Mouse (Mus musculus) naive thymus-derived CD4-positive, alpha-beta T cell, adult 2 months (primary cell): ENCODE results near the gene Aldh8a1.
A peak's percentile ranks its signal among the peaks of the same experiment; 100 is the strongest.

Source experiments
- DNase-seq: peaks from one replicate; pipeline ENCODE4 v3.0.0-alpha.2; 2011; ENCODE audit warnings: low read depth

Aldh8a1 gene

DNA sequence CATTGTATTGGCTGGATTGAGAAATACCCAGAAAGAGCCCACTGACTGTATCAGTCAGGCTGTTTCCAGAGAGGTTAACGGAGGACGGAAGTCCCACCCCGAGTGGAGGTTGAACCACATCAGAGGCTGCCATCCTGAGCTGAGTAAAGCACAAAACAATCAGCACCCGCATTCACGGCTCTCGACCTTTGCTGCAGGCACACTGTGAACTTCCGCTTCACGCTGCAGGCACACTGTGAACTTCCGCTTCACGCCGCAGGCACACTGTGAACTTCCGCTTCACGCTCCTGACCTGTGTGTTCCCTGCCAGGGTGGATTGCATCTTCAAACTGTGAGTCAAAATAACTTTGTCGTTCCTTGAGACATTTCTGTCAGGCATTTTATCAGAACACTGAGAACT, 42.1 kb downstream of the Aldh8a1 start:
- DNase-seq = peak; percentile 82

DNA sequence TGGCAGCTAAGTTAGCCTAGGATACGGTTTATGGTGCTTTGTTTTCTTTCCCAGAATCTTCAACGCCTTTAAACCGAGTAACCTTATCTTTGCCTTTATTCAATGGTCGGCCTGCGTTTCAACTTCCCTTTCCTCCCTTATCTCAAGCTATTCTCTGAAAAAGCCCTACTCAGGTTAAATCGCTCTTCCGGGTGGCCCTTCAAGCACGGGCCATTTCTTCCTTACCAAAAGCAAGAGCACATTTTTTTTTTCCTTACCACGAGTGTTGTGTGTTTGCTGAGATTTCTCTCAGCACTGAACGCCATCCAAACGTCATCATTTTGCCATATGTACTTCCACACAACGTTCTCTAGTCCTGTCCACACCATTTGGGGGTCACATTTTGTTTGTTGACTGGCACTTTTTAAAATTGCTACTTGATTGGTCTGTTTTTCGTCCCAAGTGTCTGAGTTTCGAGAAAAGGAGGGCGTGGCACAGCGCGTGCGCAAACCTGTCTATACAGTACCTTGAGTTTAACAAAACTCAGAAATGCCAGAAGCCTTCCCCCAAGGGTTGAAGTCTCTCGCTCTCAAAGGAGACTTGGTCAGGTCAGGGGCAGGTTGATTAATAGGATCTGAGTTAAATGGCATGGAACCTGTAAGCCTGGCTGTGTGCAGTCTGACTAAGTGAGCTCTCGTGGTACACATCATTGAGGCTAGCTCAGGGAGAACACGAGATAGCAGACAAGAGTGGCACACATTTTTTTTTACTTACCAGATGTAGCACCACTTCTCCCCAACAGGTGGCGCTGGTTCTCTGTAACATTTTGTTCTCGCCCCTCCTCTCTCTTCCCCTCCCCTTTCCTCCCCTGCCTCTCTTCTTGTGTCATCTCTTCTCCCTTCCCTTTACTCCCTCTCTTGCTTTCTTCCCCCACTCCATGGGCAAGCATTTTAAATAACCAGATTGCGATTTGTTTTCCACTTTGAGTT, 43.6 kb downstream of the Aldh8a1 start:
- DNase-seq = peak; percentile 68

DNA sequence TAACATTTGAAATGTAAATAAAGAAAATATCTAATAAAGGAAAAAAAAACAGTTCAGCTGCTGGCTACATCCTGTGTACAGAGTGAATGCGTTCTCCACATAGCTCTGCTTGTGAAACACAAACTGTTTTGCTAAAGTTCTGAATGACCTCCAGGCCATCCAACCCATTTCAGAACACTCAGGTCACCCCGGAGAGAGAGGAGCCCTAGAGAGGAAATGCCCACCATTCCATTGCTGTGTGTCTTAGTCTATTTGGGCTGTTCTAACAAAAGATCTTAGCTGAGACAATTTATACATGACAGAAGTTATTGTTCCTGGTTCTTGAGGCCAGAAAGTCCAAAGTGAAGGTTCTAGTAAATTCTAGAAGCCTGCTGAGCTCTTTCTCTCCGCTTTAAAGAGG, 49.4 kb downstream of the Aldh8a1 start:
- no peak for DNase-seq

DNA sequence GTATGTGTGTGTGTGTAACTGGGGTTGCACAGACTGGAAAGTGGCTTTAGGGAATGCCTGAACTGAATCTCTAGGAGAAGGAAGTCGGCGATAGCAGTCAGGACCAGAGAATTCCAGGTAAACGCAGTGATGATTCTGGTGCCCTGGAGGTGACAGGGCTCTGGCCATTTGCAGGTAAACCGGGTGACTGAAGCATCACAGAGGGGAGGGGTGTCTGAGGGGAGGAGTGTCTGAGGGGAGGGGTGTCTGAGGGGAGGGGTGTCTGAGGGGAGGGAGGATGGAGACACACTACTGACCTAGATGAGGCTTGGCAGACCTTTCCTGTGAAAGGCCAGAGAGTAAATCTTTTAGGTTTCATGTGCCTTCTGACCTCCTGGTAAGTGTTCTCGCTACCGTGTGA, 50.9 kb downstream of the Aldh8a1 start:
- no peak for DNase-seq

DNA sequence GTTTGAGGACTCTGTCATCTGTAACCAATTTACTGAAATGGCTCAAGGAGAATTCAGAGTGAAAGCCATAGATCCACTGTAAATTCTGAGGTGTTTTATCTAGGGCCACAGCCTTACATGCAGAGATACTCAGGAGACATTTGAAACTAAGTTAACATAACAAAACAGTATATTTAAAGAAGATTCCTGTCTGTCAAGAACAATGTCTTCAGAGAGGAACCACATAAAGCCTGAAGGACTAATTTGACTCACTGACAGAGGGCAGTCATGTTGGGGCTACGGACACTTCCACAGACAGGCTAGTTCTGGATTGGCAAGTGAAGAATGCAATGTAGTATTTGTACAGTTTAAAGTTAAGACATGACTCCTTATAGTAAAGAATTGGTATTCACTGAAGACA, 62.2 kb downstream of the Aldh8a1 start:
- no peak for DNase-seq

DNA sequence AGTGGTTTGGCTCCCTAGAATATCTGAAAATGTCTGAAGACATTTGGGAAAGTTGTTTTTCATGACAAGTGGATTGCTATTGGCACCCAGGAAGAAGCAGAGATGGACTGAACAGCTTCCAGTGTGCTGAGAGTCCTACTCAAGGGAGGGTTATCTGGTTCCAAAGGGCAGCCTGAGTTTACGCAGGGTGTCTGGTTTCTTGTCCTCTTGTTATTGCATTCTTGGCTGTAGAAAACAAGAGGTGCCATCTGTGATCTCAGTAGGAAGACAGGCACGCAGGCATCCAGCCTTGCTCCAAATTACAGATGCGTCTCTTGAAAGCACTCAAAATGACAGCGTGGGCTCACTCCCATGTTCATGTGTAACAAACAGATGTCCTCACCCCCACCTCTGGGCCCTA, 63.9 kb downstream of the Aldh8a1 start:
- no peak for DNase-seq

DNA sequence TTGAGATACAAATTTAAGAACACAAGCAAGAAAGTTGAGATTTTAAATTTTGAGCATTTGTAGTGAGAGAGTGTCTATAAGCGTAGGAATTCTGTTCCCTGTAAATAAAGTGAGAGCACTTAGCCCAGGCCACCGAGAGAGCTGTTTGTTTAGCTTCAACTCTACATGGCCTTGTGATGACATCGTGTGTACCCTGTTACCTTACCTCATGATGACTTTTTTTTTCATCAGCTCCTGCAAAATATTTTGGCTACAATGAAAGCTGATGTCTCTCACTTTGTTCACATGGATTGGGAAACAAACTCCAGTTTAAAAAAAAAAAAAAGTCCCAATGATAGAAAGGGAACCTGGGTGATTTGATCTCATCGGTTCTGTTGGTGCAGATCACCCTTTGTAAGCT, 64.6 kb downstream of the Aldh8a1 start:
- DNase-seq = no peak

DNA sequence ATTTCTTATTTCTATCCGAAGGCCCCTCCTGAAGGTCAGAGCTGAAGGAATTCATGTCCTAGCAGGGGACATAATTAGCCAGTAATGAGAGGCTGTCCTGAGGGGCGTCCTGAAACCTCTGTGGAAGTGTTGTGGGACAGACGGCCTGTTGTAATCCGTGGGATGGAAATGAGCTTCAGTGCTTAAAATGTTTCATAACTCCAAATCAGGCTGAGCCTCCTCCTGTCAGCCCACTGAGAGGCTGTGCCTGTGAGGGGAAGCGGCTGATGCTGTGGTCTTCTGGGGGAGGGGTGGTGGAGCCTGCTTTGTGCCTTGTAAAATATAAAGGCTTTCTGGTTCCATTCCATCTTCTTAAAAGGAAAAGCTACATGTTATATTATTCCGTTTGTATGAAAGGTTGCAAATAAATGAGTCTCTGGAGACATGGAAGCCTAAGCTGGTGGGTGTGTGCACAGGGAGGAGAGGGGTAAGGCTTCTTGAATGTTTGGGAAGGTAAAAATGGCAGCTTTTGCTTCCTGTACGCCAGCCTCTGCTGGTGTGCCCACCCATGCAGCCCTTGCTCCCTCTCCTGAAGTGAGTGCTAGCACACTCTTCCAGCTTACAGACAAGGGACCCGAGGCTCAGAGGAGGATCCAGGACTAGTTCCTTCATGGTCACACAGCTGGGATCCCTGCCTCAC, 66.7 kb downstream of the Aldh8a1 start:
- no peak for DNase-seq

DNA sequence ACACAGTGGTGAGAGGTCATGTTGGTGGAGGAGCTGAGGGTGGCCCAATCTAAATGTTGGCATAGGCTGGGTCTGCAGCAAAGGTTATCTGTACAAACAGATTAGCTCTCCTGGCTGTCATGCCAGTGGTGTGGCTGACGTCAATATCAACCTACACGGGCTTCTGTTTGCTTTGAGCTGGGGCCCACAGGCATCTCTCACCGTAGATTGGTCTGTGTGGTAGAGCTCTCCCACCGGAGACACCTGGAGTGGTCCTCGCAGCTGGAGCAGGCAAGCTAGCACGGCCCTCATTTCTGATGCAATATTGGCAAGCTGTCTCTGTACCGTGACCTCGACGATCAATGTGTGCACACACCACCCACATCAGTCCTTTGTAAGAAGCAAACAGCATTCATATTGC, 67.3 kb downstream of the Aldh8a1 start:
- DNase-seq = no peak
